Mouse (Mus musculus) layer of hippocampus, adult 9-10 months (tissue): ENCODE data around the gene Vamp3.
A peak's percentile ranks its signal among the peaks of the same experiment; 100 is the strongest.
"Not testable (repeated sequence)": the region's sequence is repeated elsewhere in the genome, so short reads cannot be mapped to it uniquely, and the experiment has no call there.

Experiments
- DNase-seq: peaks from one replicate; pipeline ENCODE4 v3.0.0; 2022; ENCODE audit warnings: low spot score

Gene Vamp3

DNA sequence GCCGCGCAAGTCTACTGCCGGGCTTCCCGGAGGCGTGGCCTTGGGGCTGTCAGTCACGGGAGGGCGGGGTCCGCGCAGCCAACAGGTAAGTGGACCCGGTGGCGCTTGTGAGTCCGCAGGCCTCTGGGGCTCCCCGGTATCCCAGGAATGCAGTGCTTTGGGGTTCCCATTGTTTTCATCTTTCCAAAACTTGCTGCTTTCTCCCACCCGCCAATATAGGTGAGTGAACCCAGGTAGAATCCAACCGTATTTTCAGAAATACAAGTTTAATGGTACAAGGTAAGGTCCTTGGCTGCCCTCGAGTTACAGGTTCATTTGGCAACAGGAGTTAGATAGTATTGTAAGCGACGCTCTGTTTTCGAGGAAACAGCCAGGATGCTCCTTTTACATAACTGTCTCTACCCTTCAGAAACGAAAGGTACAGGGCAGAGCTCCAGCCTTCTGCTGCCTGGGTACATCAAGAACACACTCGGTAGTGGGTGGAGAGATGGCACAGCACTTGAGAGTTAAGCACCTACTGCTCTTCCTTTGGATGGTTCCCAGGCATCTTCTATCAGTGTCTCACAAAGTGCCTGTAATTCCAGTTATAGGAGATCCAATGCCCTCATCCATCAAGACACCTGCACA is 12.7 kb downstream of the Vamp3 start:
- no peak for DNase-seq

- DNase-seq = peak; percentile 95
Measured at GRCm38 (mm10) chr4:151044037-151044943, 13.5 kb downstream of the Vamp3 start, which contains the start of gene Per3. Per3 (minus strand) TSS chr4:151044665.

DNA sequence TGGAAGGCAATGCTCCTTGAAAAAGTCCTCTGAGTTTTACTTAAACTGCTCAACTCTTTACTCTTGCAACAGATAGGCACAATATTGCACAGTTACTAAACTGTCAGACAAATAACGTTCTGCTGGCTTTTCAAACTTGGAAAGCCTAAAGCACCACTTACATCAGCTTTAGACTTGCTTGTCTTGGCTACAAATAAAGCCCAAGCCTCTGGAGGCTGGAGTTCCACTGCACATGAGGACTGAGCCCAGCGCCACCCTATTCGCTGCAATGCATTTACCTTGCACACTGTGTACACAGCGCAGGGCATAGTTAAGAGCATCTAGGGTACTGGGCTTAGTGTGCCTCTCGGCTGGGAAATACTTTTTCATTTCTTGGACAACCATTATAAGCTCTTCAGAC is 14.5 kb downstream of the Vamp3 start:
- DNase-seq = no peak

DNA sequence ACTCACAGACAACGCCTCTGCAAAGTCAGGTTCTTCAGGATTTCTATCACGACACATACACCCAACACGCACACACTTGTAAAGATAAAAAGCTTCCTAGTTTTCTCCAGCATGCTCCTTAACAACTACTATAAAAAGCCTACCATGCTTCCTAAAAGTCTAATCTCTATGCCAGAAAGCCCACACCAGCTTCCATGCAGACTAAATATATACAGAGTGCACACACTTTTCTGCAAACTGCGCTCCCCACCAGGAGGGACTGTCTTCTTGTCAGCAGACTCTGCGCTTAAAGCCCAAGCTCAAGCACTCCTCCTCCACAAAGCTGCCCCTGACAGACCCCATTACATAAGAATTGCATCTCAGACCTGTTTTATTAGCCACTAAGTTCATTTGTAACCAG is 16.3 kb downstream of the Vamp3 start:
- no peak for DNase-seq

GRCm38 (mm10) chr4:151037800-151038199 is 20.0 kb downstream of the Vamp3 start:
- no peak for DNase-seq

- no peak for DNase-seq
Measured at GRCm38 (mm10) chr4:151036521-151036920, 21.2 kb downstream of the Vamp3 start.

- no peak for DNase-seq
Measured at GRCm38 (mm10) chr4:151027001-151027400, 30.8 kb downstream of the Vamp3 start.

- no peak for DNase-seq
Measured at GRCm38 (mm10) chr4:151024152-151024551, 33.6 kb downstream of the Vamp3 start.

- DNase-seq = not testable (repeated sequence)
Measured at GRCm38 (mm10) chr4:151017356-151017755, 40.4 kb downstream of the Vamp3 start.

- no peak for DNase-seq
Measured at GRCm38 (mm10) chr4:151015946-151016345, 41.8 kb downstream of the Vamp3 start.

DNA sequence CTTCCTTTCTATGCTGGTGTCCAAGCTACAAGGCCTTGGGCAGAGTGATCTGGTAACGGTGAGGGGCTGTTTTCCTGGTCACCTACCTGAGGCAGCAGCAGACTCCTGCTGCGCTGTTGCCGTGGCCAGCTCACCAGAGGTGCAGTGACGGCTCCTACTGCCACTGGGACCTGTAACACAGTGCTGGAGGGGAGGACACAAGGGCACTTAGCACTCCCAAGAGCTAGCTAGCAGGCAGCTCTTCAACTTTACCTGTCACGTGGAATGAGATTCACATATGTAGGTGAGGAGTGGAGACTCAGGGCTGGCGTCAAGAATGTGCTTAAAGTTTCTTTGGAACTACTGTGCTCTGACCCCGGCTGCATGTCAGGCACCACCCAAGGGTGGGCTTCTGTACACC is 47.4 kb downstream of the Vamp3 start:
- DNase-seq = no peak

- DNase-seq = peak; percentile 16
Measured at GRCm38 (mm10) chr4:151006945-151007344, 50.8 kb downstream of the Vamp3 start.

DNA sequence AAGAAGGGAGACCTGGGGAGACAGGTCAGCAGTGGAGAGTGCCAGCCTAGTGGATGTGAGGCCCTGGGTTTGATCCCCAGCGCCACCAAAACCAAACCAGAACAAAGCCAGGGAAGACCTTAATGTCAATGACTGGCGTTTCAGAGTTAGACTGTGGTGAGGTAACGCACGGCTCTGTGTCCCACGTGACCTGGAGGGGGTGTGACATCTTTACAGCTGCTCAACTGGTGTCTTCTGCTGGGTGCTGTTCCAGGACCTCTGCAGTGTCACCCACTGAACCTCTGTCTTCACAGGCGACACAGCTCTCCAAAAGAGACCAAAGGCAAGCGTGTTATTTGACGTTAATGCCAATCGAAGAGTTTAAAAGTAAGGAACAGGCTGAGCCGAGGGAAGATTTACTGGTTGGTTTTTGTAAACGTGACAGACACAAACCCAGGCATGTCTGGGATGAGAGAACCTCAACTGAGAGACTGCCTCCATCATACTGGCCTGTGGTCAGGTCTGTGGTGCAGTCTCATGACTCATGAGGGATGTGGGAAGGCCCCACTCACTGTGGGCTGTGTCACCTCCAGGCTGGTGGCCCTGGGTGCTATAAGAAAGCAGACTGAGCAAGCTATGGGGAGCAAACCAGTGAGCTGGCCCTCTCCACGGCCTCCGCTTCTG is 52.0 kb downstream of the Vamp3 start:
- no peak for DNase-seq

DNA sequence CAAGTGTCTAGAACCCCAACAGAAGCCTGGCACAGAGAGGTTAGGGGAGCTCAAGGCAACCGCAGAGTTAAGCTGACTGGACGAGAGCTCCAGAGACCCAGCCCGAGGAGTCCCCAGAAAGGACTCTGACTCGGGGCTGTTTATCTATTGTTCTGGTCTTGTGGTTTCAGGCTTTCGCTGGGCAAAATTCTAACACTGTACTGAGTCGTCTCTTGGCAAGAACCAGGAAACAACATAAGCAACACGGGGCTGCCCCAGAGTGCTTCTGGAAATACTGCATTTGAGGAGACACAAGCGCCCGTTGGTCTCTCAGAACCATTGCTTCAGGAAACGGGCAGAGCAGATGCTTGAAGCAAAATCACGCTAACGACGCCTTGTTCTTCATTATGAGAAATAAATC is 56.4 kb downstream of the Vamp3 start:
- no peak for DNase-seq

- DNase-seq = no peak
Measured at GRCm38 (mm10) chr4:150998626-150999025, 59.1 kb downstream of the Vamp3 start.
